Mouse (Mus musculus) cortical plate, adult 2 months (tissue): ENCODE measurements around the gene Fam234b. TPM values are rescaled to one million over a fixed set of nuclear protein-coding genes. Genes with fewer than 3 reads are reported as not detected.
A peak's percentile ranks its signal among the peaks of the same experiment; 100 is the strongest.

Experiments used
- H3K27ac ChIP-seq: fragments of 200-500 bp; 2 replicates; pipeline ENCODE4 v1.5.1; 2012; ENCODE audit warnings: low read length, control low read depth, inconsistent platforms; ENCODE audit not compliant: insufficient read depth
- H3K4me1 ChIP-seq: fragments of 200-500 bp; 2 replicates; pipeline ENCODE4 v1.6.1; 2011; ENCODE audit warnings: low read length; ENCODE audit not compliant: control insufficient read depth, insufficient read depth
- H3K4me3 ChIP-seq: fragments of 200-500 bp; 2 replicates; pipeline ENCODE4 v1.5.1; 2011; ENCODE audit warnings: mild to moderate bottlenecking, low read length, control low read depth; ENCODE audit not compliant: insufficient read depth
- CTCF ChIP-seq: fragments of 200-500 bp; IDR thresholded peaks from 2 replicates; pipeline ENCODE4 v1.5.1; 2011; ENCODE audit warnings: mild to moderate bottlenecking, control low read depth, low read length; ENCODE audit not compliant: insufficient read depth; ENCODE audit errors: extremely low read depth
- POLR2A ChIP-seq: fragments of 200-500 bp; IDR thresholded peaks from 2 replicates; pipeline ENCODE4 v1.6.1; 2011; ENCODE audit warnings: mild to moderate bottlenecking, low read length, control low read depth; ENCODE audit not compliant: insufficient read depth; ENCODE audit errors: extremely low read depth
- polyA plus RNA-seq: library from polyadenylated mRNA; depleted of rRNA; stranded (reverse); fragments of >200 nt; gene quantifications from 2 replicates; pipeline ENCODE4 v1.2.3, GENCODE M21; 2012

The Fam234b gene
- polyA plus RNA-seq, 1 experiment, result 158 TPM

DNA sequence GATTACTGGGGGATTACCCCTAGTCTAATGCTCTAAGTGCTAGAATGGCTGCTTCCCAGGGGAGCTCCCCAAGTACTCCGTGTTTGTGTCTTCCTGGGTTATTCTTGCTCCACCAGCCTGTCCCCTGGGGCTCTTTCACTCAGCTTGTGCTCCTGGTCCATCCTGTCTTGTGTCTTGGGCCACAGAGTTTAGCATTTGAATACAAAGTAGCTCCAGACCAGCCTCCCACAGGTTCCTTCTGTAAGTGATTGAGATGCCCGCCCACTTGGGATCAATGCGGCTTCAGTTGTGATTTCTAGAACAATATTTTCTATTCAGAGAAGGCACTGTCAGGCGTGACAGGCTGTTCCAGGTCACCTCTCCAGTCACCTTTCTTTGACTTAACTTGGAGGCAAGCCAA, 4.0 kb upstream of the Fam234b start:
- Histone ChIP-seq H3K4me1 (no peaks in the 10 kb centered on the region), H3K4me3 (no peak overlapping the region), H3K27ac (no peak overlapping the region)
- TF ChIP-seq POLR2A, result no peak
- no peak for TF ChIP-seq CTCF

DNA sequence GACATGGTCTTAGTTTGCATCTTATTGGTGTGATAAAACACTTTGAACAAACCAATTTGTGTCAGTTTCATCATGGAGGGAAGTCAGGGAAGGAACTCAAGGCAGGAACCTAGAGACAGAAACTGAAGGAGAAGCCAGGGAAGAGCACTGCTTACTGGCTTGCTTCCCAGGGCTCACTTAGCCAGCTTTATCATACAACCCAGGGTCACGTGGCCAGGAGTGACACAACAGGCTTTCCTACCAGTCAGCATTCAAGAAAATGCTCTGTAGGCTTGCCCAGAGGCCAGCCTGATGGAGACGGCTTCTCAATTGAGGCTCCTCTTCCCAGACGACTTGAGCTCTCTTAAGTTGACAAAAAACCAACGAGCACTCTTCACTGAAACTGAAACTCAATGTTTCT, 2.9 kb upstream of the Fam234b start:
- H3K4me1 ChIP-seq, result peaks cover 2% of the 10 kb centered on the region; the same call in 1 of the 2 replicates
- TF ChIP-seq POLR2A, result no peak
- TF ChIP-seq CTCF, result no peak
- H3K27ac ChIP-seq, result no peak overlapping the region
- H3K4me3 ChIP-seq, result no peak overlapping the region

DNA sequence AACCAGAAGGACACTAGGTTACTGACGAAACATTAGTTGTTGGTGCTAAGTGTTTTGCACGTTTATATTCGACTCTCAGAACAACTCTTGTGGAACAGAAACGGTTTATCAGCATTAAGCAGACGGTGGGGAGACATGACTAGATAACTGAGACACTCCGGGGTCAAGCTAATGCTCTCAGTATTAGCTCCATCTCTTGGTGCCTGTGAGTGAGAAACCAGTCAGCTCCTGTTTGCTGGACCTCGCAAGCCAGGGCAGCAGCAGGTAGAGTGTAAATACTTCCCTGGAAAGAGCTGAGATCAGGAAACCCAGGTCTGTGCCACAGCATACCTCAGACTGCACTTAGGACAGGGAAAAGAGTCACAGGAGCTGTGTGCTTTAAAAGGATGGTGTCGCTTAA, 1.1 kb upstream of the Fam234b start:
- H3K27ac ChIP-seq, result no peak overlapping the region
- no peak overlapping the region for H3K4me3 ChIP-seq
- TF ChIP-seq CTCF (no peak), POLR2A (no peak)
- H3K4me1 ChIP-seq, result peaks cover 6% of the 10 kb centered on the region

DNA sequence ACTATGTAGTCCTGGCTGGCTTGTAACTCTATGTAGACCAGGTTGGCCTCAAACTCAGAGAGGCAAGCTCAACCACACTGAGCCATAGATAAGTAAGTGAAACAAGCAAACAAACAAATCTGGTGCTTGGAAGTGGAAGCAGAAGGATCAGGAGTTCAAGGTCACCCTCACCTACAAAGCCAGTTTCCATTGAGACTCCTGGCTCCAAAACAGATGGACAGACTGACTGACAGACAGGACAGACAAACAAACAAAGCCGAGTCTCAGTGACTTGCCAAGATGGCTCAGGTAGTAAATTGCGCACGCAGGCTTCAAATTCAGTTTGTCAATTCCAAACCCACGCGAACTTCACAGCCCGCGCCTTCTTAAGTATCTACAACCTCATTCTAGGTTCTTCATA, 331 bp upstream of the Fam234b start:
- no peak overlapping the region for H3K27ac ChIP-seq
- peak overlapping the region; percentile 92 for H3K4me3 ChIP-seq
- peaks cover 6% of the 10 kb centered on the region for H3K4me1 ChIP-seq
- TF ChIP-seq POLR2A (no peak), CTCF (no peak)

GRCm38 (mm10) chr6:135198726-135199125, 949 bp downstream of the Fam234b start:
- TF ChIP-seq POLR2A (no peak), CTCF (no peak)
- H3K27ac ChIP-seq, result no peak overlapping the region
- H3K4me3 ChIP-seq, result peak overlapping the region; percentile 92
- H3K4me1 ChIP-seq, result peaks cover 6% of the 10 kb centered on the region

- peaks cover 6% of the 10 kb centered on the region for H3K4me1 ChIP-seq
- peak overlapping the region; percentile 16; the same call in 1 of the 2 replicates for H3K4me3 ChIP-seq
- TF ChIP-seq POLR2A (no peak), CTCF (no peak)
- H3K27ac ChIP-seq, result peak overlapping the region; percentile 53
Measured at GRCm38 (mm10) chr6:135200122-135200957, 2.6 kb downstream of the Fam234b start.

DNA sequence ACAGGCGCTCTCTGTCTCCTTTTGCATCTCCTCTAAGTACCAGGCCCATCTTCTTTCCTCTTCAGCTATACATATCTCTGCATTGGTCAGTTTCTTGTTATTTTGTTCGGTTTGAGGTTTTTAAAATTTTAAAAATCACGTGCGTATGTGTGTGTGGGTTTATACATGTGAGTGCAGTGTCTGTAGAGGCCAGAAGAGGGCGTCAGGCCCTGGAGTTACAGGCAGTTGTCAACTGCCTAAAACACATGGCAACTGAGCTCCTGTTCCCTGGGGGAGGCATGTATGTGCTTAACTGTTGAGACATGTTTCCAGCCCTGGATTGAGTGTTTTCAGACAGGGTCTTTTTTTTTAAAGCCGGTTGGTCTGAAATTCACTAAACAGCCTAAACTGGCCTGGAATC, 4.9 kb downstream of the Fam234b start:
- TF ChIP-seq POLR2A, result no peak
- TF ChIP-seq CTCF, result 0 out of 2 replicates have a peak, but pooled peaks have one; percentile 15
- Histone ChIP-seq H3K27ac (no peak overlapping the region), H3K4me3 (no peak overlapping the region), H3K4me1 (peaks cover 11% of the 10 kb centered on the region)

DNA sequence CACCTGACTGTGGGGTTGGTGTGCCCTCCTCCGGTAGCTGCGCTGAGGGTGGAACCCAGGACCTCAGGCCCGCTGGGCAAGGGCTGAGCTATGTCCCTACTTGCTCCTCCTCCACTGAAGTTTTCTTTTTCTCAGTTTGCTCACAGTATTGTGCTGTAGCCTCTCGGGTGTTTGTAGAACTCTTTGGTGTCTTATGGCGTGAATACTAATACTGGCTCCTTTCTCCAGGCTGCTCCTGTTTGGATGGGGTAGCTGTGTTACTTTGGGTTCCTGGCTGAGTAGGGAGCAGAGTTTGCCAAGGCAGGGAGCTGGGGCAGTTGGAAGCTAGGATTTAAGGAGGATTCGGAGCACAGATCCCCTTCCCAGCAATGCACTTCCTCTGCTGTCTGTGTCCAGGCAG, 6.0 kb downstream of the Fam234b start:
- Histone ChIP-seq H3K4me1 (peaks cover 12% of the 10 kb centered on the region), H3K4me3 (no peak overlapping the region), H3K27ac (peak overlapping the region; percentile 27; the same call in 1 of the 2 replicates)
- TF ChIP-seq POLR2A (no peak), CTCF (no peak)

DNA sequence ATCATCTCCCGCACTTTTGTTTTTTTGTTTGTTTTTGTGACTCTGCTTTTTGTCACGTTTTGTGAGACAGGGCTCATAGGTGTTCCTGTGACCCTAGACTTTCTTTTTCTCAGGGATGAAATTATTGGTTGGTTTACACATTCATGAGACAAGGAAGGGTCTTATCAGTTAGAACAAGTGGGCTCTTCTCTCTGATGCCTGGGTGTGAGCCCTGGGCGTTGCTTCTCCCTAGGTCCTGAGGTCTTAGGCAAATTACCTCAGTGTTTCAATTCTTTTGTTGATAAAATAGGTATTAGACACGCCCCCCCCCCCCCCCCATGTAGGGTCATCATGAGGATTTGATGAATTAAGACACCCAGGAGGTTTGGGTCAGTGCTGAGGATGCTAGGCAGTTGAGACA, 7.1 kb downstream of the Fam234b start:
- H3K27ac ChIP-seq, result 0 out of 2 replicates have a peak overlapping the region, but pooled peaks have one; percentile 27
- no peak overlapping the region for H3K4me3 ChIP-seq
- peaks cover 10% of the 10 kb centered on the region for H3K4me1 ChIP-seq
- TF ChIP-seq CTCF (no peak), POLR2A (no peak)

- peaks cover 9% of the 10 kb centered on the region for H3K4me1 ChIP-seq
- no peak overlapping the region for H3K27ac ChIP-seq
- TF ChIP-seq POLR2A (no peak), CTCF (no peak)
- no peak overlapping the region for H3K4me3 ChIP-seq
Measured at GRCm38 (mm10) chr6:135205802-135206201, 8.0 kb downstream of the Fam234b start.
